ENCODE assay signal across 18 mouse cellular contexts in the genomic region with DNA sequence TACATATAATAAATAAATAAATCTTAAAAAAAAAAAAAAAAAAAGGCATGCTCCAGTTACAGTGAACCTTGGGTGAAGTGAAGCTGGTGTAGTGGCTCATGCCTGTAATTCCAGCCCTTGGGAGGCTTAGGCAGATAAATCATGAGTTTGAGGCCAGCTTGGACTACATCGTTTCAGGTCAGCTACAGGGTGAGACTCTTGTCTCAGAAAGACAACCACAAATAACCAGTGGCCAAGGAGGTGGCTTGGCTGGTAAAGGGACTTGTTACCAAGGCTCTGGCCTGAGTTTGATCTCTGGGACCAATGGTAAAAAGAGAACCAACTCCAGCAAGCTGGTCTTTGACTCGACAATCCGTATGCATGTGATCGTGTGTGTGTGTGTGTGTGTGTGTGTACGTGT. TPM values are rescaled to one million over a fixed set of nuclear protein-coding genes. Genes with fewer than 3 reads are reported as not detected.
DNase-seq lines count a peak whose midpoint lies in the region; ATAC-seq and TF ChIP-seq lines count a peak whose summit lies in the region.
"Had no signal": no experiment of that assay in that cellular context is flagged by ENCODE, and none has a peak within 500 bp of the region (broad histone marks: within the 10 kb centered on the region; RNA-seq: fewer than 3 reads in every experiment).

No protein-coding gene starts in this region.

- 0 out of 2 replicates have a peak overlapping the region, but pooled peaks have one; percentile 3 for H3K4me2 ChIP-seq in hindbrain, embryonic 16.5 days (ENCODE audit: low read length)
- H3K4me2 ChIP-seq in hindbrain, embryonic 14.5 days (replicated peaks) = no peak overlapping the region
- peak overlapping the region; percentile 53 for H3K4me2 ChIP-seq in CH12.LX (ENCODE audit: insufficient read depth, low read depth, poor library complexity, severe bottlenecking)
- H3K4me2 ChIP-seq in liver, embryonic 13.5 days = peak overlapping the region; percentile 91
- no peak overlapping the region for H3K4me2 ChIP-seq in forebrain, embryonic 11.5 days (ENCODE audit: low read depth, low read length, severe bottlenecking)
- H3K4me2 ChIP-seq in midbrain, postnatal 0 days (ENCODE audit: low read depth, low read length, poor library complexity, severe bottlenecking) = no peak overlapping the region
- H3K4me2 ChIP-seq: neural tube, embryonic 12.5 days had no signal

- H3K4me1 ChIP-seq in hindbrain, embryonic 16.5 days (ENCODE audit: control insufficient read depth, insufficient read depth, low read depth, low read length) = peaks cover 3% of the 10 kb centered on the region; the same call in 1 of the 2 replicates
- H3K4me1 ChIP-seq in hindbrain, embryonic 14.5 days (replicated peaks; ENCODE audit: control insufficient read depth, insufficient read depth, low read length) = no peaks in the 10 kb centered on the region
- H3K4me1 ChIP-seq in CH12.LX (ENCODE audit: control insufficient read depth in 1 of 2, insufficient read depth in 2 of 2) = peaks cover 26 to 64% of the 10 kb centered on the region in 2 experiments
- peaks cover 11 to 18% of the 10 kb centered on the region in 2 experiments for H3K4me1 ChIP-seq in ES-E14 (ENCODE audit: control insufficient read depth in 2 of 2, insufficient read depth in 2 of 2, low read length in 2 of 2, poor library complexity in 1 of 2)
- peaks cover 69% of the 10 kb centered on the region for H3K4me1 ChIP-seq in liver, embryonic 13.5 days (replicated peaks)
- no peaks in the 10 kb centered on the region; the same call in 1 of the 2 replicates for H3K4me1 ChIP-seq in forebrain, embryonic 11.5 days (replicated peaks; ENCODE audit: control insufficient read depth, insufficient read depth, low read length)
- H3K4me1 ChIP-seq in midbrain, postnatal 0 days (ENCODE audit: insufficient read depth, low read length) = no peaks in the 10 kb centered on the region

- no peak for DNase-seq in hindbrain, embryonic 14.5 days (ENCODE audit: low spot score)
- DNase-seq in CH12.LX (ENCODE audit: extremely low read depth) (no peak), ES-E14 (ENCODE audit: low read depth, low spot score) (no peak)
- DNase-seq in liver, embryonic 13.5 days = no peak
- no peak for DNase-seq in cerebellum, adult 9-11 months
- no peak for DNase-seq in forebrain, embryonic 11.5 days (ENCODE audit: low spot score)
- no peak for DNase-seq in midbrain, postnatal 0 days (ENCODE audit: low spot score)
- DNase-seq: cerebellum, adult 11-12 months; forebrain, postnatal 0 days; heart, postnatal 4 days; right cerebral cortex, postnatal 25 days had no signal

- no peak for TF ChIP-seq RAD21 in CH12.LX (IDR thresholded peaks at IDR 0.05; ENCODE audit: low read depth, low read length)

- WGBS in hindbrain, embryonic 16.5 days = 88% methylated on average over 5 of the region's 5 CpGs
- WGBS in hindbrain, embryonic 14.5 days = 94% methylated on average over 5 of the region's 5 CpGs
- 76% methylated on average over 5 of the region's 5 CpGs for WGBS in liver, embryonic 13.5 days (ENCODE audit: insufficient replicate concordance)
- WGBS in forebrain, embryonic 11.5 days = 94% methylated on average over 5 of the region's 5 CpGs
- WGBS in midbrain, postnatal 0 days = 95% methylated on average over 5 of the region's 5 CpGs

- no peaks in the 10 kb centered on the region for H3K9me3 ChIP-seq in hindbrain, embryonic 16.5 days (ENCODE audit: control insufficient read depth, low read length)
- H3K9me3 ChIP-seq in hindbrain, embryonic 14.5 days (ENCODE audit: control insufficient read depth, low read length) = no peaks in the 10 kb centered on the region
- H3K9me3 ChIP-seq in CH12.LX (replicated peaks; ENCODE audit: low read length) (no peaks in the 10 kb centered on the region), ES-E14 (ENCODE audit: control insufficient read depth, insufficient read depth, low read depth, low read length) (no peaks in the 10 kb centered on the region)
- H3K9me3 ChIP-seq in liver, embryonic 13.5 days (replicated peaks) = no peaks in the 10 kb centered on the region
- H3K9me3 ChIP-seq in forebrain, embryonic 11.5 days (ENCODE audit: control insufficient read depth, low read length) = no peaks in the 10 kb centered on the region
- no peaks in the 10 kb centered on the region for H3K9me3 ChIP-seq in midbrain, postnatal 0 days (ENCODE audit: low read length)
- H3K9me3 ChIP-seq: embryonic facial prominence, embryonic 10.5 days; midbrain, embryonic 10.5 days; neural tube, embryonic 12.5 days had no signal

- TF ChIP-seq POLR2A in CH12.LX (IDR thresholded peaks at IDR 0.05; ENCODE audit: low read depth, low read length) = no peak

- H3K36me3 ChIP-seq in hindbrain, embryonic 16.5 days (ENCODE audit: control insufficient read depth, insufficient read depth, low read length) = no peaks in the 10 kb centered on the region
- H3K36me3 ChIP-seq in hindbrain, embryonic 14.5 days (replicated peaks; ENCODE audit: control insufficient read depth, insufficient read depth) = no peaks in the 10 kb centered on the region
- H3K36me3 ChIP-seq in CH12.LX (replicated peaks in 1 of 2; ENCODE audit: control insufficient read depth in 1 of 2, insufficient read depth in 1 of 2, low read length in 1 of 2) = peaks cover 11 to 55% of the 10 kb centered on the region in 2 experiments
- peaks cover 27% of the 10 kb centered on the region for H3K36me3 ChIP-seq in ES-E14 (ENCODE audit: control insufficient read depth, insufficient read depth, low read length, poor library complexity, severe bottlenecking)
- H3K36me3 ChIP-seq in liver, embryonic 13.5 days = peaks cover 45% of the 10 kb centered on the region
- H3K36me3 ChIP-seq in forebrain, embryonic 11.5 days (ENCODE audit: control insufficient read depth, insufficient read depth, low read length) = no peaks in the 10 kb centered on the region
- no peaks in the 10 kb centered on the region for H3K36me3 ChIP-seq in midbrain, postnatal 0 days (ENCODE audit: insufficient read depth, low read length)
- H3K36me3 ChIP-seq: embryonic facial prominence, embryonic 10.5 days; midbrain, embryonic 10.5 days; neural tube, embryonic 12.5 days had no signal

- no peak for TF ChIP-seq EP300 in CH12.LX (IDR thresholded peaks at IDR 0.05; ENCODE audit: low read length)

- no peak for ATAC-seq in hindbrain, embryonic 16.5 days
- no peak for ATAC-seq in hindbrain, embryonic 14.5 days (ENCODE audit: low FRiP score)
- ATAC-seq in liver, embryonic 13.5 days (ENCODE audit: low read depth) = no peak
- ATAC-seq in forebrain, embryonic 11.5 days (replicated peaks; ENCODE audit: low FRiP score) = no peak
- ATAC-seq in midbrain, postnatal 0 days (ENCODE audit: low FRiP score) = no peak
- ATAC-seq: forebrain, postnatal 0 days had no signal

- H3K27ac ChIP-seq in hindbrain, embryonic 16.5 days (ENCODE audit: low read depth, low read length) = no peak overlapping the region
- H3K27ac ChIP-seq in hindbrain, embryonic 14.5 days = no peak overlapping the region
- no peak overlapping the region for H3K27ac ChIP-seq in CH12.LX (ENCODE audit: insufficient read depth, low read depth)
- H3K27ac ChIP-seq in ES-E14 (ENCODE audit: insufficient read depth, low read depth, low read length, poor library complexity, severe bottlenecking) = no peak overlapping the region
- H3K27ac ChIP-seq in liver, embryonic 13.5 days = peak overlapping the region; percentile 77
- H3K27ac ChIP-seq in forebrain, embryonic 11.5 days (ENCODE audit: low read depth, low read length) = no peak overlapping the region
- H3K27ac ChIP-seq in midbrain, postnatal 0 days (ENCODE audit: low read depth, low read length) = no peak overlapping the region
- H3K27ac ChIP-seq: embryonic facial prominence, embryonic 10.5 days; midbrain, embryonic 10.5 days; neural tube, embryonic 12.5 days had no signal

- TF ChIP-seq CTCF in CH12.LX (conservative IDR thresholded peaks at IDR 0.05 in 1 of 2, IDR thresholded peaks at IDR 0.05 in 1 of 2; ENCODE audit: low read depth in 2 of 2, low read length in 2 of 2) = no peak
- no peak for TF ChIP-seq CTCF in midbrain, postnatal 0 days (IDR thresholded peaks at IDR 0.05)

- H3K4me3 ChIP-seq in hindbrain, embryonic 16.5 days (ENCODE audit: low read length) = no peak overlapping the region
- no peak overlapping the region for H3K4me3 ChIP-seq in hindbrain, embryonic 14.5 days (replicated peaks; ENCODE audit: low read length)
- H3K4me3 ChIP-seq in CH12.LX (replicated peaks in 1 of 3; ENCODE audit: low read depth in 2 of 3, low read length in 2 of 3, poor library complexity in 1 of 3) (peak overlapping the region in 2 of 3 experiments; percentile 10 to 39), ES-E14 (ENCODE audit: insufficient read depth in 1 of 2, low read depth in 1 of 2, low read length in 2 of 2, poor library complexity in 1 of 2, severe bottlenecking in 1 of 2) (peak overlapping the region; percentile 24 to 42)
- H3K4me3 ChIP-seq in liver, embryonic 13.5 days (replicated peaks) = peak overlapping the region; percentile 78
- H3K4me3 ChIP-seq in forebrain, embryonic 11.5 days (ENCODE audit: low read depth, low read length) = no peak overlapping the region
- no peak overlapping the region for H3K4me3 ChIP-seq in midbrain, postnatal 0 days (ENCODE audit: low read depth, low read length)
- H3K4me3 ChIP-seq: embryonic facial prominence, embryonic 10.5 days; midbrain, embryonic 10.5 days; neural tube, embryonic 12.5 days had no signal

- H3K79me2 ChIP-seq in CH12.LX (replicated peaks; ENCODE audit: control insufficient read depth, extremely low read depth, insufficient read depth, poor library complexity, severe bottlenecking) = peaks cover 37% of the 10 kb centered on the region

- dilution Hi-C loops in CH12.LX (cut with MboI; ENCODE audit: extremely low pct_ligation_motif_present, extremely low pct_unique_long_range_greater_than_20kb, low sequenced_read_pairs) = no loop called here

- H3K27me3 ChIP-seq in hindbrain, embryonic 16.5 days (replicated peaks; ENCODE audit: control insufficient read depth, insufficient read depth, low read length) = peaks cover 21% of the 10 kb centered on the region
- H3K27me3 ChIP-seq in hindbrain, embryonic 14.5 days (ENCODE audit: control insufficient read depth, insufficient read depth, low read length) = peaks cover 23% of the 10 kb centered on the region
- no peaks in the 10 kb centered on the region for H3K27me3 ChIP-seq in CH12.LX (replicated peaks)
- no peaks in the 10 kb centered on the region for H3K27me3 ChIP-seq in liver, embryonic 13.5 days
- peaks cover 22% of the 10 kb centered on the region for H3K27me3 ChIP-seq in forebrain, embryonic 11.5 days (ENCODE audit: control insufficient read depth, insufficient read depth, low read length)
- peaks cover 18% of the 10 kb centered on the region for H3K27me3 ChIP-seq in midbrain, postnatal 0 days (ENCODE audit: insufficient read depth, low read length)

- in situ Hi-C loops in CH12.LX (cut with MboI; ENCODE audit: low pct_ligation_motif_present, low pct_unique_long_range_greater_than_20kb, low sequenced_read_pairs) (loop anchor here (5.0 kb wide), 1 partner anchor 35 kb away; no protein-coding TSS in a partner anchor), ES-E14 (cut with MboI; ENCODE audit: low sequenced_read_pairs in 2 of 2, unreplicated experiment in 2 of 2) (no loop called here)

- no peak overlapping the region for H3K9ac ChIP-seq in hindbrain, embryonic 16.5 days (ENCODE audit: low read depth, low read length)
- no peak overlapping the region for H3K9ac ChIP-seq in hindbrain, embryonic 14.5 days
- H3K9ac ChIP-seq in CH12.LX (ENCODE audit: insufficient read depth, low read depth) (no peak overlapping the region), ES-E14 (ENCODE audit: insufficient read depth, low read depth, low read length, poor library complexity, severe bottlenecking) (peak overlapping the region; percentile 60)
- peak overlapping the region; percentile 61 for H3K9ac ChIP-seq in liver, embryonic 13.5 days
- no peak overlapping the region for H3K9ac ChIP-seq in forebrain, embryonic 11.5 days (ENCODE audit: low read length)
- H3K9ac ChIP-seq in midbrain, postnatal 0 days (replicated peaks; ENCODE audit: low read length, poor library complexity, severe bottlenecking) = no peak overlapping the region
- H3K9ac ChIP-seq: forebrain, postnatal 0 days; neural tube, embryonic 12.5 days had no signal

RNA-seq across cellular contexts. Expression of gene Trim25, which starts 2.9 kb away (rescaled TPM):
- 4.6 and 5.4 TPM in 2 replicates for polyA plus RNA-seq in hindbrain, embryonic 16.5 days (2015; fragmentation: Nextera tagmentation; extraction: Ambion mirVana)
- 2.1 and 4.3 TPM in 2 replicates for polyA plus RNA-seq in hindbrain, embryonic 14.5 days (2014; fragmentation: Nextera tagmentation; extraction: Ambion mirVana)
- total RNA-seq in CH12.LX (2012; rRNA removed) (19.5 and 20.1 TPM in 2 replicates), CH12.LX (2014; rRNA removed) (5.1 and 6.1 TPM in 2 replicates), ES-E14 (2012; rRNA removed) (37.8 TPM in 2 replicates)
- 41.2 and 48.3 TPM in 2 replicates for polyA plus RNA-seq in CH12.LX (2012; ENCODE audit: insufficient read length, low read depth)
- polyA plus RNA-seq in liver, embryonic 13.5 days (2015; fragmentation: Nextera tagmentation; extraction: Ambion mirVana) = 18.0 and 20.6 TPM in 2 replicates
- 2.1 and 2.6 TPM in 2 replicates for polyA plus RNA-seq in forebrain, embryonic 11.5 days (2014; fragmentation: Nextera tagmentation; extraction: Ambion mirVana)
- total RNA-seq in midbrain, postnatal 0 days (2014; rRNA removed) = 2.0 and 2.9 TPM in 2 replicates
- 4.3 and 4.5 TPM in 2 replicates for polyA plus RNA-seq in midbrain, postnatal 0 days (2015; fragmentation: Nextera tagmentation; extraction: Ambion mirVana)

RNA-seq across cellular contexts. Expression of gene Coil, which starts 32.0 kb away (rescaled TPM):
- polyA plus RNA-seq in hindbrain, embryonic 16.5 days (2015; fragmentation: Nextera tagmentation; extraction: Ambion mirVana) = 26.6 and 27.6 TPM in 2 replicates
- polyA plus RNA-seq in hindbrain, embryonic 14.5 days (2014; fragmentation: Nextera tagmentation; extraction: Ambion mirVana) = 16.9 and 21.5 TPM in 2 replicates
- total RNA-seq in CH12.LX (2012; rRNA removed) = 28.5 and 33.0 TPM in 2 replicates
- 37.4 and 41.3 TPM in 2 replicates for total RNA-seq in CH12.LX (2014; rRNA removed)
- polyA plus RNA-seq in CH12.LX (2012; ENCODE audit: insufficient read length, low read depth) = 35.2 and 35.4 TPM in 2 replicates
- total RNA-seq in ES-E14 (2012; rRNA removed) = 28.8 and 37.8 TPM in 2 replicates
- 5.6 and 7.1 TPM in 2 replicates for polyA plus RNA-seq in liver, embryonic 13.5 days (2015; fragmentation: Nextera tagmentation; extraction: Ambion mirVana)
- 20.4 and 24.5 TPM in 2 replicates for polyA plus RNA-seq in forebrain, embryonic 11.5 days (2014; fragmentation: Nextera tagmentation; extraction: Ambion mirVana)
- 35.1 and 44.2 TPM in 2 replicates for total RNA-seq in midbrain, postnatal 0 days (2014; rRNA removed)
- polyA plus RNA-seq in midbrain, postnatal 0 days (2015; fragmentation: Nextera tagmentation; extraction: Ambion mirVana) = 26.9 and 28.8 TPM in 2 replicates

RNA-seq across cellular contexts. Expression of gene Elobl, which starts 35.3 kb away (rescaled TPM):
- polyA plus RNA-seq in hindbrain, embryonic 16.5 days (2015; fragmentation: Nextera tagmentation; extraction: Ambion mirVana) = not detected in 2 replicates
- not detected in 2 replicates for polyA plus RNA-seq in hindbrain, embryonic 14.5 days (2014; fragmentation: Nextera tagmentation; extraction: Ambion mirVana)
- total RNA-seq in CH12.LX (2012; rRNA removed) = not detected in 2 replicates
- total RNA-seq in CH12.LX (2014; rRNA removed) = not detected in 2 replicates
- not detected in 2 replicates for polyA plus RNA-seq in CH12.LX (2012; ENCODE audit: insufficient read length, low read depth)
- 0.95 and 1.6 TPM in 2 replicates for total RNA-seq in ES-E14 (2012; rRNA removed)
- not detected in 2 replicates for polyA plus RNA-seq in liver, embryonic 13.5 days (2015; fragmentation: Nextera tagmentation; extraction: Ambion mirVana)
- polyA plus RNA-seq in forebrain, embryonic 11.5 days (2014; fragmentation: Nextera tagmentation; extraction: Ambion mirVana) = not detected in 2 replicates
- total RNA-seq in midbrain, postnatal 0 days (2014; rRNA removed) = 0.44 TPM in 1 of 2 replicates, not detected in the other
- not detected in 2 replicates for polyA plus RNA-seq in midbrain, postnatal 0 days (2015; fragmentation: Nextera tagmentation; extraction: Ambion mirVana)
- total RNA-seq: adrenal gland, adult 18-20 months; forebrain, postnatal 0 days; heart, postnatal 4 days; layer of hippocampus, adult 18-20 months; left cerebral cortex, postnatal 36 days had no signal
- polyA plus RNA-seq: embryonic facial prominence, embryonic 10.5 days; forebrain, postnatal 0 days; midbrain, embryonic 10.5 days; neural tube, embryonic 12.5 days had no signal

RNA-seq across cellular contexts. Expression of gene Scpep1, which starts 46.8 kb away (rescaled TPM):
- polyA plus RNA-seq in hindbrain, embryonic 16.5 days (2015; fragmentation: Nextera tagmentation; extraction: Ambion mirVana) = 38.4 and 40.0 TPM in 2 replicates
- 28.7 and 34.7 TPM in 2 replicates for polyA plus RNA-seq in hindbrain, embryonic 14.5 days (2014; fragmentation: Nextera tagmentation; extraction: Ambion mirVana)
- total RNA-seq in CH12.LX (2012; rRNA removed) = 98.9 and 121 TPM in 2 replicates
- 84.5 and 101 TPM in 2 replicates for total RNA-seq in CH12.LX (2014; rRNA removed)
- polyA plus RNA-seq in CH12.LX (2012; ENCODE audit: insufficient read length, low read depth) = 202 and 210 TPM in 2 replicates
- 140 and 208 TPM in 2 replicates for total RNA-seq in ES-E14 (2012; rRNA removed)
- polyA plus RNA-seq in liver, embryonic 13.5 days (2015; fragmentation: Nextera tagmentation; extraction: Ambion mirVana) = 40.4 and 47.1 TPM in 2 replicates
- 63.5 and 67.0 TPM in 2 replicates for polyA plus RNA-seq in forebrain, embryonic 11.5 days (2014; fragmentation: Nextera tagmentation; extraction: Ambion mirVana)
- 32.4 and 37.1 TPM in 2 replicates for total RNA-seq in midbrain, postnatal 0 days (2014; rRNA removed)
- 27.2 and 29.2 TPM in 2 replicates for polyA plus RNA-seq in midbrain, postnatal 0 days (2015; fragmentation: Nextera tagmentation; extraction: Ambion mirVana)

Comparison
In these comparisons a context has a peak if more than half of its experiments do, and no peak if none do; other contexts are left out.
1. H3K4me2 ChIP-seq: peak in hindbrain, embryonic 16.5 days (single experiment), CH12.LX (single experiment) and liver, embryonic 13.5 days (single experiment); none in hindbrain, embryonic 14.5 days (single experiment), forebrain, embryonic 11.5 days (single experiment) and midbrain, postnatal 0 days (single experiment).
2. H3K4me3 ChIP-seq: peak in CH12.LX (2 of 3), ES-E14 (2 of 2) and liver, embryonic 13.5 days (single experiment); none in hindbrain, embryonic 16.5 days (single experiment), hindbrain, embryonic 14.5 days (single experiment), forebrain, embryonic 11.5 days (single experiment) and midbrain, postnatal 0 days (single experiment).
3. H3K9ac ChIP-seq: peak in ES-E14 (single experiment) and liver, embryonic 13.5 days (single experiment); none in hindbrain, embryonic 16.5 days (single experiment), hindbrain, embryonic 14.5 days (single experiment), CH12.LX (single experiment), forebrain, embryonic 11.5 days (single experiment) and midbrain, postnatal 0 days (single experiment).